Mouse (Mus musculus) kidney, adult 2 months (tissue): ENCODE data around the gene Ghrl.

Experiments used
- CTCF ChIP-seq: fragments of 200-500 bp; conservative IDR thresholded peaks from 2 replicates; pipeline ENCODE4 v1.5.1; 2011; ENCODE audit warnings: low read depth, mild to moderate bottlenecking, control low read depth, low read length, moderate library complexity, mixed read lengths; ENCODE audit not compliant: insufficient read depth, insufficient read length
- POLR2A ChIP-seq: fragments of 200-500 bp; IDR thresholded peaks from one replicate; pipeline ENCODE4 v1.6.1; 2011; ENCODE audit warnings: low read depth, low read length, control low read depth

- TF ChIP-seq CTCF, result no peak
- TF ChIP-seq POLR2A, result no peak
Observed at GRCm38 (mm10) chr6:113741425-113741824, 21.7 kb upstream of the Ghrl start.
